Mouse (Mus musculus) midbrain, embryonic 13.5 days (tissue): ENCODE results near the gene Bcas1. TPM values are rescaled to one million over a fixed set of nuclear protein-coding genes. Genes with fewer than 3 reads are reported as not detected.

Experiments used
- ATAC-seq: fragments of 200-750 bp; cut with Nextera tagmentation; 2 replicates; pipeline ENCODE4 v1.8.0; 2017; ENCODE audit warnings: mild to moderate bottlenecking, moderate TSS enrichment, moderate library complexity
- H3K27ac ChIP-seq: fragments of 300-500 bp; sonication (generic); 2 replicates; pipeline ENCODE4 v1.5.1; 2015; ENCODE audit warnings: inconsistent platforms, mild to moderate bottlenecking, moderate library complexity
- H3K27me3 ChIP-seq: fragments of 300-500 bp; sonication (generic); 2 replicates; pipeline ENCODE4 v1.6.1; 2015; ENCODE audit warnings: mild to moderate bottlenecking, inconsistent platforms
- H3K36me3 ChIP-seq: fragments of 300-500 bp; sonication (generic); 2 replicates; pipeline ENCODE4 v1.6.1; 2015; ENCODE audit warnings: mild to moderate bottlenecking, inconsistent platforms
- H3K4me1 ChIP-seq: fragments of 300-500 bp; sonication (generic); replicated peaks from 2 replicates; pipeline ENCODE4 v1.6.1; 2015; ENCODE audit warnings: inconsistent platforms
- H3K4me2 ChIP-seq: fragments of 300-500 bp; sonication (generic); replicated peaks from 2 replicates; pipeline ENCODE4 v1.6.1; 2015; ENCODE audit warnings: moderate library complexity, mild to moderate bottlenecking, inconsistent platforms
- H3K4me3 ChIP-seq: fragments of 300-500 bp; sonication (generic); replicated peaks from 2 replicates; pipeline ENCODE4 v1.5.1; 2015; ENCODE audit warnings: mild to moderate bottlenecking, inconsistent platforms
- H3K9ac ChIP-seq: fragments of 300-500 bp; sonication (generic); replicated peaks from 2 replicates; pipeline ENCODE4 v1.6.1; 2015; ENCODE audit warnings: mild to moderate bottlenecking, inconsistent platforms
- H3K9me3 ChIP-seq: fragments of 300-500 bp; sonication (generic); 2 replicates; pipeline ENCODE4 v1.6.1; 2016; ENCODE audit warnings: mild to moderate bottlenecking, inconsistent platforms
- WGBS: fragments of 180-500 bp; shearing (Covaris S2); methylation state at CpG from one replicate; pipeline ENCODE4 v1.1.7; 2015; 5-methylcytosine and 5-hydroxymethylcytosine counted together
- polyA plus RNA-seq: library from polyadenylated mRNA; unstranded; fragments of >200 nt; fragmentation: Nextera tagmentation; extraction: Ambion mirVana; gene quantifications from 2 replicates; pipeline ENCODE4 v1.2.1, GENCODE M21; 2015

Gene Bcas1
- polyA plus RNA-seq, 1 experiment from 2014 or later = 9.1 TPM

- peak overlapping the region; percentile 55 for H3K9ac ChIP-seq
- H3K9me3 ChIP-seq = no peaks in the 10 kb centered on the region; the same call in 1 of the 2 replicates
- no peaks in the 10 kb centered on the region for H3K27me3 ChIP-seq
- peak overlapping the region; percentile 42 for H3K4me3 ChIP-seq
- H3K4me2 ChIP-seq = peak overlapping the region; percentile 66
- peaks cover 24% of the 10 kb centered on the region for H3K4me1 ChIP-seq
- ATAC-seq = no peak; the same call in 1 of the 2 replicates
- WGBS = 22% methylated on average over 19 of the region's 20 CpGs
- peak overlapping the region; percentile 56; the same call in 1 of the 2 replicates for H3K27ac ChIP-seq
- no peaks in the 10 kb centered on the region for H3K36me3 ChIP-seq
Measured at GRCm38 (mm10) chr2:170319533-170320463, 107.8 kb downstream of the Bcas1 start.

- Histone ChIP-seq H3K9me3 (no peaks in the 10 kb centered on the region; the same call in 1 of the 2 replicates), H3K4me1 (peaks cover 20% of the 10 kb centered on the region), H3K36me3 (no peaks in the 10 kb centered on the region), H3K9ac (peak overlapping the region; percentile 55; the same call in 1 of the 2 replicates), H3K4me3 (peak overlapping the region; percentile 42), H3K27ac (peak overlapping the region; percentile 75), H3K4me2 (peak overlapping the region; percentile 66), H3K27me3 (no peaks in the 10 kb centered on the region)
- WGBS = 9% methylated on average over 23 of the region's 25 CpGs
- peak; percentile 97 for ATAC-seq
Measured at GRCm38 (mm10) chr2:170318713-170319532, 108.7 kb downstream of the Bcas1 start.

DNA sequence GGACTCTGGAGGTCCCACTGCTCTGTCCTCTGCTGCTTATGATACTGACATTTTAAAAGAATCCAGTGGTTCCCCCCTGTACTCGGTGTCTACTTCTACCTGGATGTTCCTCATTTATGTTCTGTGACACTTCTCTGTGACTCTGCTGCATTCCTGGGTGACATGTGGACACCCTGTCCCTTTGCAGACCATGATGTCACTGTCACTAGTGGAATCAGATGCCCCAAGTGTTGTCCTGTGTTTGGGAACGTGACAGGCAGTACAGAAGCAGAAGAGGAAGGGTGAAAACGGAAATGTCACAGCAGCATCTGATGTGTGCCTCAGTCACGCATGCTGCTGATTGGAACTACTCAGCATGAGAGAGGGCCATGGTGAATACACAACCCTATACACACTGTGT is 110.9 kb downstream of the Bcas1 start:
- H3K4me1 ChIP-seq = peaks cover 12% of the 10 kb centered on the region
- no peak overlapping the region for H3K27ac ChIP-seq
- no peak overlapping the region for H3K4me3 ChIP-seq
- whole genome bisulfite sequencing = 93% methylated on average over 4 of the region's 4 CpGs
- H3K4me2 ChIP-seq = no peak overlapping the region
- no peaks in the 10 kb centered on the region; the same call in 1 of the 2 replicates for H3K9me3 ChIP-seq
- no peaks in the 10 kb centered on the region for H3K36me3 ChIP-seq
- no peak for ATAC-seq
- no peaks in the 10 kb centered on the region for H3K27me3 ChIP-seq
- H3K9ac ChIP-seq = no peak overlapping the region

- 90% methylated on average over 8 of the region's 8 CpGs for WGBS
Measured at GRCm38 (mm10) chr2:170316344-170316743, 111.3 kb downstream of the Bcas1 start.

DNA sequence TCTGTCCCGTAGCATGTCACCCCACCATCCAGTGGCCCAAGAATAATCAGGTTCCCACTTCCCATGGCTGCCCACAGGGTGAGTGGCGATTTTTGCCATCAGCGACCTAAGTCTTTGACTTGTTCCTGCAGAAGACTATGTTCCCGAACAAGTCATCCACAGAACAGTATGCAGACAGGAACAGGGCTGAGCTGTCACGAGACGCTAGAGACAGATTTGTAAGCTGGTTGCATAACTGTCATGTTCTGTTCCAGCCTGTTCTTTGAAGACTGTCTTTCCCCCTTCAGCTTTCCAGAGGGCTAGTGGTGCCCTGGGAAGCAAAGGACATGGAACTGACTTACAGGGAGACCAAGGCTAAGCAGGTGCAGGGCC is 116.7 kb downstream of the Bcas1 start:
- H3K36me3 ChIP-seq = no peaks in the 10 kb centered on the region
- H3K4me3 ChIP-seq = no peak overlapping the region
- H3K27ac ChIP-seq = no peak overlapping the region
- no peak overlapping the region for H3K9ac ChIP-seq
- H3K27me3 ChIP-seq = 0 out of 2 replicates have a peak, but pooled peaks cover 4% of the 10 kb centered on the region
- WGBS = 93% methylated on average over 6 of the region's 6 CpGs
- H3K4me2 ChIP-seq = no peak overlapping the region
- no peaks in the 10 kb centered on the region for H3K9me3 ChIP-seq
- H3K4me1 ChIP-seq = peaks cover 12% of the 10 kb centered on the region; the same call in 1 of the 2 replicates
- ATAC-seq = no peak

More at GRCm38 (mm10) chr2:170316344-170316743, 111.3 kb downstream of the Bcas1 start:
- H3K27me3 ChIP-seq = no peaks in the 10 kb centered on the region
- H3K4me3 ChIP-seq = no peak overlapping the region
- H3K9ac ChIP-seq = no peak overlapping the region
- no peaks in the 10 kb centered on the region; the same call in 1 of the 2 replicates for H3K9me3 ChIP-seq
- peaks cover 12% of the 10 kb centered on the region for H3K4me1 ChIP-seq
- no peak for ATAC-seq
- no peaks in the 10 kb centered on the region for H3K36me3 ChIP-seq
- H3K4me2 ChIP-seq = no peak overlapping the region
- no peak overlapping the region for H3K27ac ChIP-seq

DNA sequence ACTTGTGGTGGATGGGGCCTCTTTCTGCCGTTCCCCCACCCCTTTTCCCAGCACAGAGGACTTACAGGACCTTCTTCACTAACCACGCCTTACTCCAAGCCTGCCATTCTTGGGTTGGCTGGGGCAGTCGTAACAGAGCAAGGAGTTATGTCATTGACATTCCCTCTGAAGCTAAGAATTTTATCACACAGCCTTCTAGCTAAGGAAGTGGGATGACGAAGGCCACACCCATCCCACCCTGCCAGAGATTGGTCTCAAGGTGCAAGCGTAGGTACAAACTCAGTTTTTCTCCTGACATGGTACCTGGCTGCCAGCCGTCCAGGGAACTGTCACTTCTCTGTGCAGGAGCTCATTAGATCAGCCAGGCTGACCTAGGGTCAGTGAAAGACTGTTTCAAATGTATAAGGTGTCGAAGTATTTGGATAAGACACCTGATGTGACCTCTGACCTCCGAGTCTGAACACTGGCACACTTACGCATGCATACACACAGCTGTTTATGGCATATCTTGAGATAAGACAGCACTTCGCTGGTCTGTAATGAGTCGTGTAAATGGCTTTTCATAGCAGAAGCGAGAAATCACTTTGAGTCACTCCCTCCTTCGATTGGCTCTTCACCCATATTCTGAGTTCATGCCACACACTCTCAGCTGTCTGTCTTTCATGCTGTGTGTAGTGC is 117.2 kb downstream of the Bcas1 start:
- Histone ChIP-seq H3K4me3 (no peak overlapping the region), H3K36me3 (no peaks in the 10 kb centered on the region), H3K27ac (no peak overlapping the region), H3K27me3 (0 out of 2 replicates have a peak, but pooled peaks cover 4% of the 10 kb centered on the region), H3K4me2 (no peak overlapping the region), H3K9me3 (no peaks in the 10 kb centered on the region), H3K9ac (no peak overlapping the region), H3K4me1 (peaks cover 12% of the 10 kb centered on the region; the same call in 1 of the 2 replicates)
- 88% methylated on average over 13 of the region's 13 CpGs for WGBS
- no peak for ATAC-seq

- Histone ChIP-seq H3K4me2 (no peak overlapping the region), H3K9me3 (no peaks in the 10 kb centered on the region), H3K4me3 (no peak overlapping the region), H3K9ac (no peak overlapping the region), H3K4me1 (peaks cover 12% of the 10 kb centered on the region; the same call in 1 of the 2 replicates), H3K36me3 (no peaks in the 10 kb centered on the region), H3K27ac (no peak overlapping the region), H3K27me3 (0 out of 2 replicates have a peak, but pooled peaks cover 4% of the 10 kb centered on the region)
- no peak for ATAC-seq
- 65% methylated on average over 9 of the region's 9 CpGs for WGBS
Measured at GRCm38 (mm10) chr2:170308966-170309365, 118.7 kb downstream of the Bcas1 start.

DNA sequence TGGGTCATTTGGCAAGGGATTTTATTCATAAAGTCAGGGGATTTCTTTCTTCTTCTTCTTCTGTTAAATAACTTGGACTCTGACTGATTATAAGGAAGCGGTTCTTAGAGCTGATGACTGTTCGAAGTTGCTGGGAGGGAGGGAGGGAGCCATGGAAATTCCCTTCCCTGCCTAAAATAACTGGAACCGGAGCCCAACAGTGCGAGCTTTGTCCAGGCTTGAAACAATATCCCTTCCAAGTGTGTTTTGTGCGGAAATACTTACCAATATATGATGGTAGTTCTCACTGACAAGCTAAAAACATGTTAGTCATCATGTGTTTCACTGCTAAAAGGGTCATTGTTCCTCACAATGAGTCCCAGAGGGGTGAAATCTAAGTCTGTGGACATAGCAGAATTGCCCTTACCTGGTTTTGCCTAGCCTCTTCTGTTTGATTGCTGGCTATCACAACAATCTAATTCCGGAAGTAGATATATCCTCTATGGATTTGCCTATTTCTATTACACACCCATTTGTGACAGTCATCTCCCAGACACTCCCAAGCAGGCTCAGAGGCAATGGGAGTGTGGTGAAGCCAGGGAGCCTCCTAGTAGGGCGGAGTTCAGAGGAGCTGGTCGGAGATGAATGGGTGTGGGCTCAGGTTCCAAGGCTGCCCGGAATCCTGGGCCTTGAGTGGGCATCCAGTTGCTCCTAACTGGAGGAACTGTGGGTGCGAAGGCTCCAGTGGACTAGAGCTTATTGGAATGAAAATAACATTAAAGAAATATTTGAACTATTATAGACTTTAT is 119.4 kb downstream of the Bcas1 start:
- 0 out of 2 replicates have a peak, but pooled peaks have one; percentile 24 for ATAC-seq
- H3K4me2 ChIP-seq = no peak overlapping the region
- H3K9ac ChIP-seq = no peak overlapping the region
- H3K27me3 ChIP-seq = 0 out of 2 replicates have a peak, but pooled peaks cover 4% of the 10 kb centered on the region
- no peaks in the 10 kb centered on the region for H3K9me3 ChIP-seq
- no peaks in the 10 kb centered on the region for H3K36me3 ChIP-seq
- H3K27ac ChIP-seq = 0 out of 2 replicates have a peak overlapping the region, but pooled peaks have one; percentile 6
- no peak overlapping the region for H3K4me3 ChIP-seq
- H3K4me1 ChIP-seq = peaks cover 12% of the 10 kb centered on the region; the same call in 1 of the 2 replicates
- whole genome bisulfite sequencing = 55% methylated on average over 10 of the region's 10 CpGs

DNA sequence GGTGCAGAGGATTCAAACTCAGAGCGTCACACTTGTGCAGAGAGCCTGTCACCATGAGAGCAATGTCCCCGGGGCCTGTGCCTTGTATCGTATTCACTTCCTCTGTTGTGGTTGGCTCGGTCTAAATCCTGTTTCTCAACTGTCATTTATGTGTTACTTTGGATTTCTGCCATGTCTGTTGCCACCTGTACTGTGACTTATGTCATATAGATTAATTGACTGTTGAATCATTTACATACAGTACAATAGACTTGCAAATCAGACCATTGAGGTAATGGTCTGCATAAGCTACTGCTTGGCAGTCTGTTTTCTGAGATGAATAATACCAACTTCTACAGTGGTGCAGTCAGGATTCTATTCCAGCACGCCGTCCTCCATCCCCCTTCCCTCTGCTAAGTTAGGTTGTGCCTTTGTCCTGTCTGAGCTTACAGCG is 120.0 kb downstream of the Bcas1 start:
- Histone ChIP-seq H3K9me3 (no peaks in the 10 kb centered on the region), H3K4me2 (no peak overlapping the region), H3K27me3 (0 out of 2 replicates have a peak, but pooled peaks cover 4% of the 10 kb centered on the region), H3K36me3 (no peaks in the 10 kb centered on the region), H3K4me1 (peaks cover 12% of the 10 kb centered on the region; the same call in 1 of the 2 replicates), H3K9ac (no peak overlapping the region), H3K27ac (peak overlapping the region; percentile 30; the same call in 1 of the 2 replicates), H3K4me3 (no peak overlapping the region)
- WGBS = 39% methylated on average over 7 of the region's 7 CpGs
- ATAC-seq = peak; percentile 67

DNA sequence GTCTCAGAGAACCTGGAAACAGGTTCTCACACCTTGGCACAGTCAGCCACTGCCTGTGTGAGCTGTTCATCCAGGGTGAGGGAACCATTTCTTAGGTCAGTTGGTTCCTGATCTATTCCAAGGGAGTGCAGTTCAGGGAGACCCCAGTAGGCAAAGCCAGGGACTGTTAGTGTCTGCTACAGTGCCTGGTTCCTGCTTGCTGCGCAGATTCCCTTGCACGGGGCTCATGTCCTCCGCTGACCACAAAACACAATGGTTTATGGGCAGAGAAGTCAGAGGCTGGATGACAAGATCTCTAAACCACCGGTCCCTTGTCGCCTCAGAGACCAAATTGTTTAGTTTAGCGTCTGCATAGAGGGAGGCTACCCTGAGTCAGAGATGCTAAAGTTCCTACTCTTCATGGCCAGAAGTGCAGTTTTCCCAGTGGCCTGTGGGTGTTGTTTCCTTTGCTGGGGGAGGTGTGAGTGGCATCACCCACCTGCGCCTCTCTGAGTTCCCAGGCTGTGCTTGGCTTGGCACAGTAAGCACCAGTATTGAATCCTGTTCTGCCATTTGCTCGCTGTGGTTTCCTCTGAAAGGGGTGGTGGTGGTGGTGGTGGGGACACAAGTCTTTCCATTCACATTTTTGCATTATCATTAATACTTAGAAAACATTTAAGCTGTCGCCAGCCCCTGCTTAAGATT is 120.9 kb downstream of the Bcas1 start:
- 84% methylated on average over 9 of the region's 9 CpGs for WGBS
- no peak for ATAC-seq
- H3K4me1 ChIP-seq = peaks cover 12% of the 10 kb centered on the region; the same call in 1 of the 2 replicates

More for the DNA sequence above, 120.9 kb downstream of the Bcas1 start:
- Histone ChIP-seq H3K4me3 (no peak overlapping the region), H3K27me3 (0 out of 2 replicates have a peak, but pooled peaks cover 4% of the 10 kb centered on the region), H3K9me3 (no peaks in the 10 kb centered on the region), H3K36me3 (no peaks in the 10 kb centered on the region), H3K27ac (0 out of 2 replicates have a peak overlapping the region, but pooled peaks have one; percentile 30), H3K4me2 (no peak overlapping the region), H3K9ac (no peak overlapping the region)
